Mouse (Mus musculus) thymus, postnatal 4 days (tissue): ENCODE results near the gene Melk.

Experiments used
- DNase-seq: peaks from one replicate; pipeline ENCODE4 v3.0.0; 2021

The Melk gene

DNA sequence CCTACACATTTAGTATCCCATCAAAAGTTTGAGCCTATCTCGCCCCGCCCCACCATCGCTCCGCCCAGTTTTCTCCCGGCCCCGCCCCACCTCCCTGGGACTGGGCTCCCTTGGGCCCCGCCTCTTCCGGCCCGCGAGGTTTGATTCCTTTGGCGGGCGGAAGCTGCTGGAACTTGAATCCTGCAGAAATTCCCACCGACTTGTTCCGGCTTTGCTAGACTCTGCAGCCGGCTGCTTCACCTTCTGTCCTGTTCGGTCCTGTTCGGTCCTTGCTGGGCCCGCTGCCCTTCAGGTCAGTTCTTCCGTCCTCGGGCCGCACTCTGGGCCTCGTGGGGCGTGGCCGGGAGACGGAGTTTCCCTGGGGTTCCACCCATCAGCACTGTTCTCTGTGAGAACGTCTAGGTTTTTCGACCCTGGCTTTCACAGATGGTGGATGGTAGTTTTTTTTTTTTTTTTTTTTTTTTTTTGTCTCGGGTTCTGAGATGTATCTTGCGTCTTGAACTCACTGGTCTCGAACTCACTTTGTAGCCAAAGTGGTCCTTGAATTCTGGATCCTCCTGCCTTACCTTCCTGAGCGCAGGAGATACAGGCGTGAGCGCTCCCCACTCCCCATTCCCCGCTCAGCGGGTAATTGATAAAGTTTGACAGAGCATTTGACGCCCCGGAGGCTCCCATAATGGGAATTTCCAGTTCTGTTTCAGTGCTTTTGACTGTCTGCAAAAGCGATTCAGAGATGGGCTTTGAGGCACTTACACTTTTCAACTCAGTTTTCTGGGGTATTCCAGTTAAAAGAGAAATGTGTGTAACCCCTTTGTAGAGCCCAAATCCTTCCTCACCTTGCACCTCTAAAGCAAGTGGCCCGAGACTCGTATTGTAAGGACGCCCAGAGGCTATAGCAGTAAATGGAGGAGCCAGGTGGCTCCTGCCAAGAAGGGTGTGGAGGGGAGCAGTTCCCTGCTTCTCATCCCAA is at the start of gene Melk:
Gene Melk (plus strand): TSS at position 96 of the 970 bp plus-strand sequence.
- peak; percentile 88 for DNase-seq

DNA sequence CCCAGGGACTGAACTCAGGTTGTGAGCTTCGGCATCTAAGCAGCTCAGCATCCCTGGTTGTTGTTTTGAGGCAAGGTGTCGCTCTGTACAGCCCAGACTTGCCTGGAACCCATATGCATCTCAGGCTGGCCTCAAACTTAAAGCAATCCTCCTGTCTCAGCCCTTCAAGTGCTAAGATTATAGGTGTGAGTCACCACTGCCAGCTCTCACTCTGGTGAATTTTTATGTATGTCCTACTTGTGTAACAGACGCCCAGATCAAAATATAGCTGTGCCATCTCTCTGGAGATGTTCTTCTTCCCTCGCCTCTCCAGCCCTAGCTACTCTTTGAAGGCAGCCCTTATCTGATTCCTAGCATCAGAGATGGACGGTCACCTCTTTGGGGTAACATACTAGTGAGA is 49.2 kb upstream of the Melk start:
- no peak for DNase-seq

DNA sequence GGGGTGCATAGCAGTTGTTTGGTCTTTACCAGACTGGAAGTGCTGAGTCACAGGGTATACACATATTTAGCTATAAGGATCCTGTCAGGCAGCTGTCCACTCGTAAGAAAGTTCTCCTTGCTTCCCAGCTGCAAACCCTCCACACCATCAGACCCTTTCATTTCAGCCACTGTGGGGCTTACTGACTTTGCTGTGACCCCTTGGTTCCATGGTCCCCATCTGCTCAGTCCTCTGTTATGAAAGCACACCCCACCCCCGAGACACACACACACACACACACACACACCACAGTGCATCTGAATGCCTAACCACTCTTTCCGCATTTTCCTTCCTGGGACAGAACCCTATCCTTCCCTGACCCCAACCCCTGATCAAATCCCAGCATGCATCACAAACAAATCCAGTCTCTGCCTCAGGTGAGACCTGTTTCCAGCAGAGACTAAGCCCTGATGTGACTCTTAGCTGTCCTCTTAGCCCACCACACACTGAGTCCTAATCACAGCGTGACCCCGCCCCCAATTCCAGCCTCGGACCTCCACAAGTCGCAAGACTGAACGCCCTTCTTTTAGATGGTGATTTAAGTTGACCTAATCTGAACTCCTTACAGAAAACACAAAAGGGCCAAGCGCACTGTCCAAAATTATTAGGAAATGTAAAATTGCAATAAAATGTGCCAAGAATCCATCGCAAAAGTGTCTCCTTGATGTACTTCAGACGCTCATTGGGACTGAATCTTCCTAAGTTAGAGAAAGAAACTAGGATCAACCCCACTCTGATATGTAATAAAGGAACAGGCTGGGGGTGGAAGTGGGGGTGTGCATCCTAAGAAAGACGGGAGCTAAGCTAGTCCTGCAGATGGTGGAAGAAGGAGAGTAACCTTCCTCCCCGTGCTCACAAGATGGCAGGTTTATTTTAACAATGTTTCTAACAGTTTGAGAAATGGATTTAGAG is 48.4 kb upstream of the Melk start:
- DNase-seq = no peak

DNA sequence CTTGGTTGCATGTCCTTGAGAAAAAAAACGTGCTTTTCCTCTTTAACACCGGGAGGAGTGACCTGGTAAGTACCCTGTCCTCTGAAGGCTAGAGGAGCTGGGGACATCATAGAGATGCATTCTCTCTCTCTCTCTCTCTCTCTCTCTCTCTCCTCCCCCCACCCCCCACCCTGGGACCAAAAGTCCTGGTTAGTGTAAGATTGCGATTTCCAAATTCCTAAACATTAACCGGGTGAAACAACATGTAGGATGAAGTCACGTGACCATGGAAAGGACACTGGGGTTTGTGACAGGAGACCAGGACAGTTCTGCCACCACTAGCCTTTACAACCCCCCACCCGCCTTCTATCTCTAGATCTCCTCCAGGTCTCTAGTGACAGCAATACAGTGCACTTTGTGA is 47.5 kb upstream of the Melk start:
- DNase-seq = no peak

DNA sequence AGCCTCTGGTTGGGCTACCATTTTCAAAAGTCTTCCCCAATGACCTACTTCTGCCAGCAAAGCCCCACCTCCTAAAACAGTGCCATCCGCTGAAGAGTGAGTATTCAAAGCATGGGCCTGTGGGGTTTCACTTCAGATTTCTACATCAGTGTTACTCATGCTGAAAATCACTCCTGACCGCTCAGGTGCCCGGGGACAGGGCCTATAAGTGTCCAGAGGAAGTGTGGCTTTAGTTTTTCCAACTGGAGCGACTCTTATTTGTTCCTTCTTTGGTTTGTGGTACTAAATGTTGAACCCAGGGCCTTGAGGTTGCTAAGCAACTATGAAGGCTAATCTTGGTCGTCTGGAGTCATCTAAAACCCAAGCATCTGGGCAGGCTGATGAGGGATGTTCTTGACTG is 46.1 kb upstream of the Melk start:
- no peak for DNase-seq

DNA sequence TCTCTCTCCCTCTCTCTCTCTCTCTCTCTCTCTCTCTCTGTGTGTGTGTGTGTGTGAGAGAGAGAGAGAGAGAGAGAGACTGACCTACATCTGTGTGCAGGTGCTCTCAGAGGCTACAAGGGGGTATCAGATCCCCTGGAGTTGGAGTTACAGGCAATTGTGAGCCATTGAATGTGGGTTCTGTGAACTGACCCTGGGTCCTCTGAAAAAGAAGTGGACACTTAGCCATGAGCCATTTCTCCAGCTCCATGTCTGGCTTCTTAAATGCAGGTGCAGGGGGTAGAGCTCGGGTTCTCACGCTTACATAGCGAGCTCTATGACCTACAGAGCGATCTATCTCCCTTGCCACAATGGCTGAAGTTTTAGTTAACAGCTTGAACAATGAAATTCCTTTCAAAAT is 41.5 kb upstream of the Melk start:
- no peak for DNase-seq

DNA sequence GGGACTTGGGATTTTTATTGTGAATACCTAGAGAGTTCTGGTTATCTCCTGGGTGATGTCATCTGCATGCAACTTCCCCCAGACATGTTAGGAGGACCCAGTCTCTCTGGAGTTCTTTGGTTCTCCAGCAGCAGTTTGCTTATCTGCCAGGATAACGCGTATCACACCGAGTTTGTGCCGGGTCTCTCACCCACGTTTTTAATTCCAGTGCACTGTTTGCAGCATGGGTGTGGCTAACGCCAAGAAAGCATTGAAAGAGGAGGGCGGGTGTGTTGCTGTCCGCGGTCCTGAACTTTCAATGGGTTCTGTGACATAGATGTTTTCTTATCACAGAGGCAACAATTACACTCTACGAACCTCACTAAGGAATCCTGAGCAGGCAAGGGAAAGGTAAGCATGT is 40.4 kb upstream of the Melk start:
- DNase-seq = peak; percentile 85

DNA sequence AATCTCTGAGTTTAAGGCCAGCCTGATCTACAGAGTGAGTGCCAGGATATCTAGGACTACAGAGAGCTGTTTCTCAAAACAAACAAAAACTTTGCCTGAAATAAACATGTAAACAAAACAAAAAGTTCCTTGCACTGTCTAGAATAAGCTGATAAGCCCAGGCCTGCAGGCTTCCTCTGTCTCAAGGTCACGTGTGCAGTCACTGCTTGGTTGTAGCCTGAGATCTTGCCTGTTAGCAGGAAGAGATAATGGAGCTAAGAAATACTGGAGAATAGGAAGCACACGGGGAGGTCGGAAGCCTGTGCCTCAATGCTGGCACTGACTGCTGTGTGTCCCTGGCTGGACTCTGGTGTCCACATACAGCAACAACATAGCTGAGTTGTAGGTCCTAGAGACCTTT is 35.2 kb upstream of the Melk start:
- no peak for DNase-seq

DNA sequence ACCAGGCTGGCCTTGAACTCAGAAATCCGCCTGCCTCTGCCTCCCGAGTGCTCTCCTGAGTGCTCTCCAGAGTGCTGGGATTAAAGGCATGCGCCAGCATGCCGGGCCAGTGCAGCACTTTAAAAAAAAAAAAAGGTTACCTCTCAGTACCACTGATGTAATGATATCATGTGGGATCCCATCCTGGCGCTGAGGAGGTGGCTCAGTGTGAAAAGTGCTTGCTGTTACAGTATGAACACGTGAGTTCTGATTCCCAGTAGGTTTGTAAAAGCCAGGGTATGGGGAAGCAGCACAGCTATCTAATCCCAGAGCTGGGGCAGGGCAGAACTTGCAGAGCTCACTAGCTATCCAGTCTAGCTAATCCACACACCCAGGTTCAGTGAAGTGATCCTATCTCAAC is 33.2 kb upstream of the Melk start:
- no peak for DNase-seq

DNA sequence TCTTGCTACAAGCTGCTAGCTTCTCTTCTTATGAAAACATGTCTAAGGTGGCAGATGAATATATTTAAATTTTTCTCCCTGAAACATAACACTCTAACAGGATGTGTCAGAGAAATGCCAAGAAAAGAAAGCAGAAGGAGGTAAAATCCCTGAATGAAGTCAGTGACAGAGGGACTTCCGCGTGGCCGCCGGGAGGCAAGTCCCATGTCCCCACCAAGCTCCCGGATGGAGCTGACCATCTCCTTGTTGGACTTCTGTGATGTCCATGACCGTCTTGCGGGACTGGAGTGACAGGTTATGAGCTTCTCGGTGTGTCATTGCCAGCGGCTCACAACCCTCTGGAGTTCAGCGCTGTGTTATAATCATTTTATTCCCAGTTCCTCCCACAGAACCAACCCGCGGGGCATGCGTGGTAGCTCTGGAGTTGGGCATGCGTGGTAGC is 31.3 kb upstream of the Melk start:
- DNase-seq = no peak

DNA sequence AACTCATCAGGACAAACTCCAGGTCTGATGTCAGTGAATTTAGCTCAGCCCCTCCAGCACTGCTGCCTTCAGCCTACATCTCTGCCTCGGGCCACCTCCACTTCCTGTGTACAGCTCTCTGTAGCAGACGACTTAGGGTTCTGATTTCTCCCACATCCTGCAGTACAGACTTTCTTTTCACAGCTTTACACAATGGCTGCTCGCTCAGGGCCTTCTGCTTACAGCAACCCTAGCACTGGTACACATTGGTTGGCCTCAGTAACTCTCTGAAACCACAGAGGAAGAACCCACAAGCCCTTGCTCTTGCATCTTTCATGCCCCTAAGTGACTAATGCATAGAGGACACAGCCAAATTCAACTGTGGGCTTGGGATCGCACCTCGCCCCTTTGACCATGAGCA is 29.5 kb upstream of the Melk start:
- DNase-seq = peak; percentile 47

DNA sequence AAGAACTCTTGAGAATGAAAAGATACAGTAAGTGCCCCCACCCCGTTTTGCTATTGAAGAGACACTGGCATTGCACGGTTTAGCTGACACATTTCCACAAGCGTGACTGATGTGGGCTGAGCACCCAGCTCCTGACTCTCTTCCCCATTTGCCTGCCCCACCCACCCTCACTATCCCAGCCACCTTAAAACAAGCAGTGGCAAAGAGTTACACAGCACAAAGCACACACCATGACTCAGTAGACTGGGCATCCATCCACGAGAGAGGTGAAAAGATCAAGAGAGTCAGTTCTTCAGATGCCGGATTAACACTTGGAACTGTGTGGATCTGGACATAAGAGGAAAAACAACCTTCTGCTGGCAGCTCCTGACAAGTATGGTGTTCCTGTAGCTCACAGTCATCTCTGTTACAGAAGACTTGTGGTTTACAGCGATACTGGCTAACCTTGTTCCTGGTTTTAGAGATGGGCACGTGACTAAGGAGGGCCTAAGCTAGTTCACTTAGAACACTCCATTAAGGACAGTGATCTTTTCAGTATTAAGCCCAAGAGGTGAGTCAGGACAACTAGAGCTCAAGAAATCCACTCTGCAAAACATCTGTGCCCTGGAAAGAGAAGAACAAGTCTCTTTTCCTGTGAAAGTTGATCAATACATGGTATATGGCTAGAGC is 18.9 kb upstream of the Melk start:
- no peak for DNase-seq

DNA sequence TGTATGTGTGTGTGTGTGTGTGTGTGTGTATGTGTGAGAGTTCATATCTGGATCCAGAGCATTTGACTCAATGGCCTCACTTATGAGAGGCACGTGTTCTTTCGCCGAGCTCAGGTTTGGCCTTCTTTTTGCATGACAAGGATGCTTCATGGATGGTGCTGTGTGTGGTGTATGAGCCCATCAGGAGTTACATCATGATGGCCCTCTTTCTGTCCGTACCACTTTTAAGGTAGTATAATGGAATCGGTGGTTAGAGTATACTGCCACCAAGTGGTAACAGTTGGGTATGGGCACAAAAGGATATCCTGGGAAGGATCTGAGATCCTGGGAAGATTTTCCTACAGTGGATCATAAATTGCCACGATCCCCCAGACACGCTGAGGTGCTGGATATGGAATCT is 8.1 kb upstream of the Melk start:
- DNase-seq = peak; percentile 8

DNA sequence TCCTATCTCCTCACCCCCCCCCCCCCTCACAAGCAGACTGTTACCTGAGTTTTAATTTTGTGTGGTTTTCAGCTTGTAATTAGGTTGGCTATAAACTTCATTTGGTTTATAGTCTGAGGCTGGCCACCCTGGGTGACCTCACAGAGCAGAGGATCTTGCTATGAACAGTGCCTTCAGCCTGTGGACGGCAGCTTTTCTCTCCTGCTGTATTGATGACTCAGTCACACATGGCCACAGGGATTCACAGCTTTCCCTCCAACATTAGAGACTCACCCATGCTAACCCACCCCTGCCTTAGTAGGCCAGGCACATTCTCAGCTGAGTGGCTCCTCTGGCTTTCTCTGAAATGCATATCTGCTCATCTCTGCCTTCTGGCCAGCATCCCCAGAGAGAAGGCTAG is 4.8 kb upstream of the Melk start:
- DNase-seq = no peak

DNA sequence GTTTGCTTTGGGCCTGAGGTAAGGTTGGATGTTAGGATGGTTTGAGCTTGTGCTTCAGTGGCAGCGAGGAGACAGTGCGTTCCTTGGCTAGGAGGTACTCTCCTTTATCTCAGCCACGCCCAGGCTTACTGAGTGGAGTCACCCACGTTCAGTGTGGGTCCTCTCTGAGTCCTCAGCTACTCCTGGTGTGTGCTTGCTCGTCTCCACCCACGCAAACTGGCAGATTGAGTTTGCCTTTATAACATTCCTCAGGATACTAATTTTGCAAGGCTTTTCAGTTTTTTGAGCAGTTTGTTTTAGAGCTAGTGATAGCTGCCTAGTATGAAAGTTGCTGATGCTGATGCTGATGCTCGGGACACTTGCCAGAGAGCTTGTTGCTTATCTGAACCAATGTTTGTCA is 5.9 kb downstream of the Melk start:
- no peak for DNase-seq

DNA sequence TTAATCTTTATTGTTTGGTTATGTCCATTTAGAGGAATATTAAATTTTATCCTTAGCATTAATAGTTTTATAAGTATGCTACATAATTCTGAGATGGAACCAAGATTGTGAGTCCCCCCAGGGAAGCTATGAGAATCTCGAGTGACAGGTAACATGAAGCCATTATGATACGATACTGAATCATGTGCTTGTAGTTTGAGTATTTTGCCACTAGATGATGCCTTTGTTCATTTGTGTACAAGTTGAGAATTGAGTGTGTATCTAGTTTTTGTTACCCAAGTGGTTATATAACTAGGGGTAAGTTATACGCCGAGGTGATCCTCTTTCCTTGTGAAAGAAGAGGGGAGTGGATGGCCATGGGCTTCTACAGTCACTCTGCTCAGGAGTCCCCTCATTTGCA is 9.8 kb downstream of the Melk start:
- no peak for DNase-seq

DNA sequence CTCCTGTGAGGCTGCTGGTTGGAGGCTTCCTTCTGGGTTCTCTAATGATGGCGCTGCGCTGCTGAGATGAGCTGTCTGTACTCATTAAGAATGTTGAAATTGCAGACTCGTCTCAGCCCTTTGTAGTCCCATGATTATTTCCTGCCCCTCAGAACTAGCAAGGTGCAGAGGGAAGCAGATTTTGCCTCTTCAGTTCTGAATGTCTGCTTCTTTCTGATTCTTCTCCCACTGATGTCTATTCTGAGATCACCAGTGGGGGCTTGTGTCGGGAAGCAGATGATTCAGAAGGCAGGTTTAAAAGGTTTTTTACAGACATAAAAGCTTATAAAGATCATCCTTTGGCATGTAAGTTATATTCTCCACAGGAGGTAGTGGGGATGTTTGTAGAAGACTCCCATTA is 10.2 kb downstream of the Melk start:
- DNase-seq = no peak

DNA sequence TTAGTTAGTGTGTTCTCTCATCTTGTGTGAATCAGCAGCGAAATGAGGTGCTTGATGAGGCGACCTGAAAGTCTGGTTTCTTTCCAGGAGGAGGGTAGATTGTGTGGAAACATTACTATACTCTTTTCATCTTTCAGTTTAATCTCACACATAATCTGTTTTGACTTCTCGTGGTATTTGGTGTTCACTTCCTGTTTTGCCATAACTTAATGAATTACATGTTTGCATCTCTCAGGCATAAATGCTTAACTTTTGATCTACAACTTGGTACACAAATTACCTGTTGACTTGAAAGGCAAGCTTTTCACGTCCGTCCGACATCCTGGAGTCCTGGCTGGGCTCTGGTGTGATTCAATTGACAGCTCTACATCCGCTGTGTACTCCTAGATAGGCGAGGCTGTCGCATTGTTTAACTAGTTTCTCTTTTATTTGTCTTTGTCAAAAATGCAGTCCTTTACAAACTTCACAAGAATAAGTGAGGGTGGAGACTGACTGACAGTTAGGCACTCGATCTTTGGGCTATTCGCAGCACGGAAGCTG is 15.7 kb downstream of the Melk start:
- DNase-seq = no peak

DNA sequence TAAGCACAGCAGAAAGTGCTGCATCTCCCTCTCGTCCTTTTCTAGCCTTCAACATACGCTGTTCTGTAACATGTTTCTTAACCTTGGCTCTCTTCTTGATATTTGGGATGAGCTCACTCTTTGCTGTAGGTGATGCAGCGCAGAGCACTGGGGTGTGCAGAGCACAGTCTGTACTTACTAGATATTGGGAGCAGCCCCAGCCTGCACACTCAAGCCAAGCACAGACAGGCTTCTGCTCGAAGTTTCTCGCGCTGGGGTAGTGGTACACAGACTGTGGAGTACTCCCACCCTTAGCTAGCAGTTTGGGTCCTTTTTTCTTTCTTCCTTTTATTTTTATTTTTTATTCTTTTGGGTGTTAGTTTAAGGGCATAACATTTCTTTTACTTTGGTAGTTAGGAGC is 19.8 kb downstream of the Melk start:
- DNase-seq = no peak

DNA sequence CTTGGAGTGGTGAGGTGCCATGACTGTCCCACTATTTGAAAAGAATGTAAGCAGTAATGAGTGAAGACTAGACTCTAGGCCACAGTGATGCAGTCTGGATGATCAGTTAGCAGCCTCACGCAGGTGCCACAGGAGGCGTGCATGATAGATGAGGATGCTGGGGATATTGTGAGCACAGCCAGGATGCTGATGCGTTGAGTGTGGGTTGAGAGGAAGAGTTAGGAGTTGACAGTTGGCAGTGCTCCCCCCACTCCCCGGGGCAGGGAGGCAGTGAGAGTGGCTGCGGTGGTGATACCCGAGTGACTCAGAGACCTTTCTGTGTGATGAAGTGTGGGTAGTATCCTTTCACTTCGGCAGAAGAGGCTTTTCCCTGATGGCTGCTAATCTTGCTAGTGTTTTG is 21.4 kb downstream of the Melk start:
- no peak for DNase-seq

DNA sequence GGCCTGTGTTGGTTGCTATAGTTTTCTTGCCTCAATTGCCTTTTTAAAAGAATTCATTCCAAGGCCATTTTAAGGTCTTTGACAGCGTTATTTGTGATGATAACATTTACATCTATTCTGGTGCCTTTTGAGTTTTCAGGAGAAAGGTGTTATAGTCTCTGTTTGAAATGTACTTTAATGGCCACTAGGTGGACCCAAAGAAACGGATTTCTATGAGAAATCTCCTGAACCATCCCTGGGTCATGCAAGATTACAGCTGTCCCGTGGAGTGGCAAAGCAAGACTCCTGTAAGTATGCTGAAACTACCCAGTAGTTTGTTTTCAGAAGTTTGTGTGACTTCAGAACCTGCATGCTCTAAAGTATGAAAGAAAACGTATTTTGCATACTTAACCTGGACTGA is 24.8 kb downstream of the Melk start:
- DNase-seq = no peak

DNA sequence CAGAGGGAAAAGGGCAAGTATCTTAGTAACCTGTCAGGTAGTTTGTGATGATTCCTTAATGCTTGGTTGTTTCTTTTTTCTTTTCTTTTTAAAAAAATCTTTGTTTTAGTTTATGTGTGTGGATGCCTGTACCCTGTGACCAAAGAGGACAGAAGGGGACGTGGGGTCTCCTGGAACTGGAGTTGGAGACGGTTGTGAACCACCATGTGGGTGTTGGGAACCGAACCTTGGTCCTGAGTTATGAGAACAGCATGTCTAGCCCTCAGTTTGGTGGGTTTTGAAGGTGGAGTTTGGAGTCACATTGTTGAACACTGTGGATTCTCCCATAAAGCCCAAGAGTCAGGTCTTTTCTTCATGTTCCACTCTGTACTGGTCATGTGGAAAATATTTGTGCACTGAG is 26.0 kb downstream of the Melk start:
- DNase-seq = no peak

DNA sequence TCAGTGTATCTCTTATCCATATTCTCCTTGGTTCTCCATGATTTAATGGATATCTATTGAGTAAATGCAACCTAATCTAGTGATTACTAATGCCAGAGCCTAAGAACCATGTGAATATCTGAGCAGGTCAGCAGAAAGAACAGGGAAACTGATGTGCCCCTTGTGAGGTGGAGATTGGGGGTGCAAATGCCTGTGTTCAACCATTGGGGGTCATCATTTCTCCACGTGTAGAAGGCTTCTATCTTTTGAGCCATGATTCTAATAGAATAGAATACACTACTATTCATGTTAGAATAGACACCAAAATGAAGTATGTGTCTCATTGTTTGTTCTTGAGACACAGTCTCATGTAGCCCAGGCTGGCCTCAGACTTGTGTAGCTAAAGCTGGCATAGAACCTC is 27.3 kb downstream of the Melk start:
- no peak for DNase-seq
